Mouse (Mus musculus) kidney, embryonic 15.5 days (tissue): Measurements from ENCODE around the gene Tet3. TPM values are rescaled to one million over a fixed set of nuclear protein-coding genes. Genes with fewer than 3 reads are reported as not detected.

Experiments
- ATAC-seq: fragments of 200-750 bp; cut with Nextera tagmentation; replicated peaks from 2 replicates; pipeline ENCODE4 v1.8.0; 2017; ENCODE audit warnings: moderate TSS enrichment; ENCODE audit not compliant: low FRiP score
- H3K27ac ChIP-seq: fragments of 300-500 bp; sonication (generic); 2 replicates; pipeline ENCODE4 v1.5.1; 2015; ENCODE audit warnings: mild to moderate bottlenecking, inconsistent platforms
- H3K27me3 ChIP-seq: fragments of 300-500 bp; sonication (generic); 2 replicates; pipeline ENCODE4 v1.6.1; 2015; ENCODE audit warnings: inconsistent platforms
- H3K36me3 ChIP-seq: fragments of 300-500 bp; sonication (generic); 2 replicates; pipeline ENCODE4 v1.6.1; 2015; ENCODE audit warnings: inconsistent platforms
- H3K4me1 ChIP-seq: fragments of 300-500 bp; sonication (generic); 2 replicates; pipeline ENCODE4 v1.6.1; 2015; ENCODE audit warnings: inconsistent platforms
- H3K4me2 ChIP-seq: fragments of 300-500 bp; sonication (generic); 2 replicates; pipeline ENCODE4 v1.6.1; 2015; ENCODE audit warnings: moderate library complexity, mild to moderate bottlenecking, inconsistent platforms
- H3K4me3 ChIP-seq: fragments of 300-500 bp; sonication (generic); replicated peaks from 2 replicates; pipeline ENCODE4 v1.5.1; 2015; ENCODE audit warnings: mild to moderate bottlenecking, inconsistent platforms
- H3K9ac ChIP-seq: fragments of 300-500 bp; sonication (generic); 2 replicates; pipeline ENCODE4 v1.6.1; 2015; ENCODE audit warnings: mild to moderate bottlenecking, inconsistent platforms
- H3K9me3 ChIP-seq: fragments of 300-500 bp; sonication (generic); replicated peaks from 2 replicates; pipeline ENCODE4 v1.6.1; 2016; ENCODE audit warnings: inconsistent platforms
- WGBS: fragments of 180-500 bp; shearing (Covaris S2); methylation state at CpG from one replicate; pipeline ENCODE4 v1.1.7; 2015; ENCODE audit warnings: mixed read lengths; 5-methylcytosine and 5-hydroxymethylcytosine counted together
- polyA plus RNA-seq: library from polyadenylated mRNA; unstranded; fragments of >200 nt; fragmentation: Nextera tagmentation; extraction: Ambion mirVana; gene quantifications from 2 replicates; pipeline ENCODE4 v1.2.1, GENCODE M21; 2015

The Tet3 gene
- polyA plus RNA-seq, 1 experiment from 2014 or later, result 51.4 TPM

DNA sequence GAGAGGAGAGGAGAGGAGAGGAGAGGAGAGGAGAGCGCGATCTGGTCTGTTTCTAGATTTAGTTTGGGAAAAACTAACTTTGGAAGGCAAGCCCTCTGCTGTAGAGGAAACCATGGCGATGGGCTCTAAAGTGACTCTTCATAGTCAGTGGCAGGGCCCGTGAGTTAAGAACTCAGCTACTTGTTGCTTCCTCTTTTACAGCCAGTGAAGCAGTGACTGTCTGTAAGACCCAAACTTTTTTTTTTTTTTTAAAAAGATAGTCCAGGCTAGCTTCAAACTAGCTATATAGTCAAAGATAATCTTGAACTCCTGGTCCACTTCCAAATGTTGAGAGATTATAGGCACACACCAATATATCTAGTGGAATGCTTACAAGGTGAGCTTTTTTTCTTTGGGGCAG is 22.3 kb downstream of the Tet3 start:
- WGBS, result 74% methylated on average over 4 of the region's 4 CpGs
- Histone ChIP-seq H3K4me2 (no peak overlapping the region), H3K9me3 (no peaks in the 10 kb centered on the region), H3K27me3 (no peaks in the 10 kb centered on the region), H3K27ac (peak overlapping the region; percentile 27; the same call in 1 of the 2 replicates), H3K9ac (no peak overlapping the region), H3K4me1 (peaks cover 79% of the 10 kb centered on the region), H3K4me3 (no peak overlapping the region), H3K36me3 (peaks cover 55% of the 10 kb centered on the region)
- no peak for ATAC-seq

- no peak for ATAC-seq
- no peaks in the 10 kb centered on the region for H3K27me3 ChIP-seq
- H3K27ac ChIP-seq, result peak overlapping the region; percentile 32
- no peaks in the 10 kb centered on the region for H3K9me3 ChIP-seq
- H3K9ac ChIP-seq, result no peak overlapping the region
- no peak overlapping the region for H3K4me3 ChIP-seq
- H3K4me2 ChIP-seq, result no peak overlapping the region
- H3K36me3 ChIP-seq, result peaks cover 57% of the 10 kb centered on the region
- H3K4me1 ChIP-seq, result peaks cover 69% of the 10 kb centered on the region
- 59% methylated on average over 5 of the region's 5 CpGs for WGBS
These were observed 23.7 kb downstream of the Tet3 start for GRCm38 (mm10) chr6:83435174-83435573.

DNA sequence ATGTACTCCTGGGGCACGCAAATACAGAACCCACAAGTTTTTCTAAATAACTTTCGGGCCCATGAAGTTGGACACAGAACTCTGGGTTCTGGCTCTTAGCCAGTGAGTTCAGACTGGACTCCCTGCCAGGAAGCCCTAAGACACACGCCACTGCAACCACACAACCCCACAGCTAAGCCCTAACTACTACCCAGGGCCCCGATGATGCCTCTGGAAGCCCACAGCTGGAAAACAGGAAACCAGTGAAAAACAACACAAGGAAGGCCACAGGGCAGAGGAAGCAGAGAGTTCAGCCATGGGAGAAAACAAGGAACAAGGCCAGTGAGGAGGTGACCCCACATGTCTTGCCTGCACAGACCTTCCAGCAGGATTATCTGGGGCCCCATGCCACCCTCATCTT is 25.3 kb downstream of the Tet3 start:
- peaks cover 57% of the 10 kb centered on the region for H3K36me3 ChIP-seq
- no peak overlapping the region for H3K27ac ChIP-seq
- H3K9me3 ChIP-seq, result no peaks in the 10 kb centered on the region
- H3K4me3 ChIP-seq, result no peak overlapping the region
- WGBS, result 75% methylated on average over 4 of the region's 4 CpGs
- H3K4me2 ChIP-seq, result no peak overlapping the region
- no peak overlapping the region for H3K9ac ChIP-seq
- no peak for ATAC-seq
- H3K27me3 ChIP-seq, result no peaks in the 10 kb centered on the region
- peaks cover 56% of the 10 kb centered on the region for H3K4me1 ChIP-seq

- Histone ChIP-seq H3K27me3 (no peaks in the 10 kb centered on the region), H3K4me1 (peaks cover 56% of the 10 kb centered on the region), H3K9ac (no peak overlapping the region), H3K4me2 (no peak overlapping the region), H3K27ac (0 out of 2 replicates have a peak overlapping the region, but pooled peaks have one; percentile 37), H3K4me3 (no peak overlapping the region), H3K9me3 (no peaks in the 10 kb centered on the region), H3K36me3 (peaks cover 57% of the 10 kb centered on the region)
- no peak for ATAC-seq
- 82% methylated on average over 7 of the region's 7 CpGs for whole genome bisulfite sequencing
These were observed 25.9 kb downstream of the Tet3 start for GRCm38 (mm10) chr6:83432966-83433365.

DNA sequence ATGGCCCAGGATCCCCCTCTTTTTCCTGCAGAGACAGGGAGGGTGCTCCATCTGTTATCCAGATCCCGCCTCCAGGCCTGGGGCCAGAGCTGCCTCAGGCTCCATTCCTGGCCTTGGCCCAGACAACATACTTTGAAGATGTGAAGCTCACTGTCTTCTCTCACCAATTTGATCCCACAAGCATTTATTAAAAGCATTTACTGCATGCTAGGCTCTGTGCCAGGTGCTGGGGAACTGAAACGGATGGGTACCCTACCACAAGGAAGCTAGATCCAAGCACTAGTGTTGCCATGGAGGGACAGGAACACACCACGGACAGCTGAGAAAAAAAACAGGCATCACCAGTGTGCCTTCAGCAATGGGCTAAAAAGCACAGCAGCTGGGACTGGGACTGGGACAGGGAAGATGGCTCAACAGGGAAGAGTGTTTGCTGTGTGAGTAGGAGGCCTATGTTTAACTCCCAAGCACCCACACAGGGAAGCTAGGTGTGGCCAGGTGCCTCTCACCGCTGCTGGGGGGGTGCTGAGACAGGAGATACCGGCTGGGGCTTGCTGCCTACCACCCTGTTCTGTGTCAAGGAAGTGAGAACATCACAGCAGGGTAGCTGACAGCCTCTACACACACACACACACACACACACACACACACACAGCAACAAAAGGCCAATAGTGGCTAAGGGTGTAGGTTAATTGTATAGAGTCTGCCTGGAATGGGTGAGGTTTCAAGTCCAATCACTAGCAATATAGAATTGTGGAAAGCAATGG is 30.7 kb downstream of the Tet3 start:
- H3K36me3 ChIP-seq, result peaks cover 52% of the 10 kb centered on the region
- no peak overlapping the region for H3K9ac ChIP-seq
- H3K4me3 ChIP-seq, result no peak overlapping the region
- H3K4me2 ChIP-seq, result no peak overlapping the region
- peaks cover 48% of the 10 kb centered on the region for H3K4me1 ChIP-seq
- 67% methylated on average over 5 of the region's 5 CpGs for WGBS
- no peaks in the 10 kb centered on the region for H3K27me3 ChIP-seq
- no peak for ATAC-seq
- peak overlapping the region; percentile 41; the same call in 1 of the 2 replicates for H3K27ac ChIP-seq
- H3K9me3 ChIP-seq, result no peaks in the 10 kb centered on the region

DNA sequence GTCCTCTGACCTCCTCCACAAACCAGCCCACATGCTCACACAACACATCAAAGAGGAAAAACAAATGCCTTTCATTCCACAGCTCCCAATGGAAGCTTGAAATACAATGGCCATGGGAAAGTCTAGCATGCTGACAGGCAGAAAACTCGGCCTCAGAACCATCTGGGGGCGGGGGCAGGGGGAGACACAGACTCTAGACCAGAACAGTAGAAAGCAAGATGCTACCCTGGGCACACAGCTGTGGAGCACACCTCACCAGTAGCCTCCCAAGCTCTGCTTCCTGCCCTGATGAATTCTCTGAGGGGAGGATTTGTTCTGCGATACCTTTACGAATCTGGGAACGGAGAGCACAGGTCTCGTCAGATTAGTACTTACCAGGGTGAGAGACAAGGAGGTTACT is 31.4 kb downstream of the Tet3 start:
- Histone ChIP-seq H3K27ac (0 out of 2 replicates have a peak overlapping the region, but pooled peaks have one; percentile 41), H3K4me3 (no peak overlapping the region), H3K9me3 (no peaks in the 10 kb centered on the region), H3K9ac (no peak overlapping the region), H3K27me3 (no peaks in the 10 kb centered on the region), H3K4me1 (peaks cover 48% of the 10 kb centered on the region), H3K36me3 (peaks cover 50% of the 10 kb centered on the region), H3K4me2 (no peak overlapping the region)
- ATAC-seq, result no peak
- 55% methylated on average over 6 of the region's 6 CpGs for WGBS

DNA sequence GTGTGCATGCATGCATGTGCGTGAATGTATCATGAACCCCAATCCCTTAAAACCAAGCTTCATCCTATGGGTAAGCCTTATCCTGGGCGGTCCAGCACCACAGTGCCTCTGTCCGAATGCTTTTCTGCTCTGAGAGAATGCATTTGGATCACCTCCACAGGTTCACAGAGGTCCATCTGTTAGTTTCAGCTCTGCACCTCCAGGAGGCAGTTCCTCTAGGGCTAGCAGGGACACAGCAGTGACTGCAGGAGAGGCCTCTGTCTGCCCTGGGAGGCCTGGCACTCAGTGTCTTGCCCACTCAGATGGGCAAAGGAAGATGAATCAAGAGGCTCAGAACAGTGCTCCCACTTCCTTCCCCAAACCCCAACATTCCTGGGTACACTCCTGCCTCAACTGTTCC is 32.3 kb downstream of the Tet3 start:
- WGBS, result 90% methylated on average over 3 of the region's 3 CpGs
- H3K4me2 ChIP-seq, result no peak overlapping the region
- no peaks in the 10 kb centered on the region for H3K9me3 ChIP-seq
- H3K27me3 ChIP-seq, result no peaks in the 10 kb centered on the region
- no peak overlapping the region for H3K9ac ChIP-seq
- H3K4me3 ChIP-seq, result no peak overlapping the region
- H3K27ac ChIP-seq, result no peak overlapping the region
- peaks cover 54% of the 10 kb centered on the region for H3K36me3 ChIP-seq
- ATAC-seq, result no peak
- H3K4me1 ChIP-seq, result peaks cover 52% of the 10 kb centered on the region

DNA sequence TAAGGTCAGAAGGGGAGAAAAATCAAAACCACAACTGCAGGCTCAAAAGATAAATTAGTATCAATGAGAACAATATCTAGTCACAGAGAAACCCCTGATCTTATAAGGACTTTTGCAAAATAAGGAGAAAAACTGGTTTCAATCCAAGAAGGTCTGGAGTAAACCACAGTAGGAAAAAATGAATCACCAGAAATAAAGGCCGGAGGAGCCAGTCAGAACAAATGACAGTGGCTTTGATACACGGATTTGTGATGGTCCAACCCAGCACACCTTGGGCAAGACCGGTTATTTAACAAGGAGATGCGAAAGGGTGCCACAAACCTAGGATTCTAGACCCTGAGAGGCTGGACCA is 34.9 kb downstream of the Tet3 start:
- no peak for ATAC-seq
- H3K4me3 ChIP-seq, result no peak overlapping the region
- WGBS, result 76% methylated on average over 4 of the region's 4 CpGs
- H3K4me2 ChIP-seq, result no peak overlapping the region
- H3K9me3 ChIP-seq, result no peaks in the 10 kb centered on the region
- peaks cover 56% of the 10 kb centered on the region for H3K36me3 ChIP-seq
- peaks cover 58% of the 10 kb centered on the region for H3K4me1 ChIP-seq
- no peaks in the 10 kb centered on the region for H3K27me3 ChIP-seq
- no peak overlapping the region for H3K9ac ChIP-seq
- 0 out of 2 replicates have a peak overlapping the region, but pooled peaks have one; percentile 11 for H3K27ac ChIP-seq

GRCm38 (mm10) chr6:83423400-83424052 is 35.4 kb downstream of the Tet3 start:
- no peaks in the 10 kb centered on the region for H3K9me3 ChIP-seq
- no peaks in the 10 kb centered on the region for H3K27me3 ChIP-seq
- no peak overlapping the region for H3K4me2 ChIP-seq
- H3K4me3 ChIP-seq, result no peak overlapping the region
- H3K36me3 ChIP-seq, result peaks cover 56% of the 10 kb centered on the region
- H3K27ac ChIP-seq, result peak overlapping the region; percentile 61
- no peak for ATAC-seq
- H3K4me1 ChIP-seq, result peaks cover 60% of the 10 kb centered on the region
- WGBS, result 62% methylated on average over 8 of the region's 8 CpGs
- no peak overlapping the region for H3K9ac ChIP-seq

- H3K4me2 ChIP-seq, result no peak overlapping the region
- no peak overlapping the region for H3K9ac ChIP-seq
- peaks cover 43% of the 10 kb centered on the region for H3K36me3 ChIP-seq
- peaks cover 58% of the 10 kb centered on the region for H3K4me1 ChIP-seq
- WGBS, result 24% methylated on average over 11 of the region's 11 CpGs
- no peaks in the 10 kb centered on the region for H3K9me3 ChIP-seq
- no peaks in the 10 kb centered on the region for H3K27me3 ChIP-seq
- ATAC-seq, result peak; percentile 74; the same call in 1 of the 2 replicates
- H3K27ac ChIP-seq, result peak overlapping the region; percentile 61
- H3K4me3 ChIP-seq, result no peak overlapping the region
These were observed 36.8 kb downstream of the Tet3 start for GRCm38 (mm10) chr6:83421866-83422649.

GRCm38 (mm10) chr6:83419516-83419915 is 39.4 kb downstream of the Tet3 start:
- H3K4me2 ChIP-seq, result no peak overlapping the region
- peaks cover 77% of the 10 kb centered on the region for H3K4me1 ChIP-seq
- H3K9me3 ChIP-seq, result no peaks in the 10 kb centered on the region
- H3K9ac ChIP-seq, result no peak overlapping the region
- peaks cover 27% of the 10 kb centered on the region for H3K36me3 ChIP-seq
- H3K27ac ChIP-seq, result no peak overlapping the region
- no peak for ATAC-seq
- H3K4me3 ChIP-seq, result no peak overlapping the region
- no peaks in the 10 kb centered on the region for H3K27me3 ChIP-seq
- WGBS, result 84% methylated on average over 3 of the region's 3 CpGs

GRCm38 (mm10) chr6:83417531-83417930 is 41.4 kb downstream of the Tet3 start:
- WGBS, result 73% methylated on average over 3 of the region's 3 CpGs
- H3K27ac ChIP-seq, result peak overlapping the region; percentile 59; the same call in 1 of the 2 replicates
- H3K4me3 ChIP-seq, result no peak overlapping the region
- H3K9me3 ChIP-seq, result no peaks in the 10 kb centered on the region
- H3K9ac ChIP-seq, result no peak overlapping the region
- no peak for ATAC-seq
- no peak overlapping the region for H3K4me2 ChIP-seq
- peaks cover 27% of the 10 kb centered on the region for H3K36me3 ChIP-seq
- H3K4me1 ChIP-seq, result peaks cover 77% of the 10 kb centered on the region
- no peaks in the 10 kb centered on the region for H3K27me3 ChIP-seq
